ENCODE assay signal across 28 mouse cellular contexts in the genomic region with DNA sequence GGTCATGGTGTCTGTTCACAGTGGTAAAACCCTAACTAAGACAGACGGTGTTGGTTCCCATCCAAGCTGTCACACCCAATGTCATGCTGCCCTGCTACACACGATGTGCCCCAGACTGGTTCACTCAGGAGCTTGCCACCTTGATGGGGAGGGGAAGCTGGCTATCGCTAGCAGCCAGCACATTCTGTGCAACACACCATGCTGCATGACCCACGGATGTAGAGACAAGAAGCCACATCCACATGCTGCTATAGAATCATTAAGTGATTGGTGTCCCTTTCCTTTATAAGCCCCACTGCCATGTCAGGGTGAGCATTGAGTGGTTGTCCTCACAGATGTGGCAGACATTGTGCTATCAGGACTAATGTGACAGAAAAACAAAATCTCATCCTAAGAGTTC.
"Had no signal": no experiment of that assay in that cellular context is flagged by ENCODE, and none has a peak within 500 bp of the region (broad histone marks: within the 10 kb centered on the region; RNA-seq: fewer than 3 reads in every experiment).

No protein-coding gene starts in this region.

- ATAC-seq: forebrain, embryonic 13.5 days; forebrain, embryonic 14.5 days; forebrain, embryonic 15.5 days; forebrain, embryonic 16.5 days; forebrain, postnatal 0 days had no signal

- H3K27ac ChIP-seq: embryonic facial prominence, embryonic 10.5 days; embryonic facial prominence, embryonic 12.5 days; embryonic facial prominence, embryonic 13.5 days; embryonic facial prominence, embryonic 15.5 days; forebrain, embryonic 10.5 days; forebrain, embryonic 12.5 days; forebrain, embryonic 13.5 days; forebrain, embryonic 15.5 days; gastrocnemius, adult 2 months; heart, adult 2 months had no signal

- H3K4me1 ChIP-seq: embryonic facial prominence, embryonic 12.5 days; forebrain, embryonic 12.5 days; forebrain, embryonic 13.5 days; forebrain, embryonic 15.5 days had no signal

- H3K36me3 ChIP-seq: embryonic facial prominence, embryonic 10.5 days; embryonic facial prominence, embryonic 12.5 days; embryonic facial prominence, embryonic 13.5 days; embryonic facial prominence, embryonic 15.5 days; forebrain, embryonic 10.5 days; forebrain, embryonic 12.5 days; forebrain, embryonic 15.5 days had no signal

- H3K27me3 ChIP-seq: embryonic facial prominence, embryonic 12.5 days; embryonic facial prominence, embryonic 13.5 days; embryonic facial prominence, embryonic 15.5 days; forebrain, embryonic 12.5 days; forebrain, embryonic 13.5 days; forebrain, embryonic 15.5 days had no signal

- H3K9me3 ChIP-seq: embryonic facial prominence, embryonic 10.5 days; embryonic facial prominence, embryonic 12.5 days; embryonic facial prominence, embryonic 13.5 days; embryonic facial prominence, embryonic 15.5 days; forebrain, embryonic 10.5 days; forebrain, embryonic 12.5 days; forebrain, embryonic 13.5 days; forebrain, embryonic 15.5 days had no signal

- DNase-seq: cerebellum, adult 2 months; cerebellum, adult 8-10 months; cerebellum, adult 9-10 months; cerebellum, adult 9-11 months; cerebellum, postnatal 10 days; cerebellum, postnatal 14 days; cerebellum, postnatal 25 days; cerebellum, postnatal 36 days; embryo, embryonic 11 days; forebrain, postnatal 0 days; gastrocnemius, adult 2 months; gastrocnemius, postnatal 10 days; gastrocnemius, postnatal 14 days; gastrocnemius, postnatal 25 days; gastrocnemius, postnatal 36 days; heart, adult 18-20 months; heart, adult 2 months had no signal

- H3K4me2 ChIP-seq: embryonic facial prominence, embryonic 12.5 days; embryonic facial prominence, embryonic 13.5 days; embryonic facial prominence, embryonic 15.5 days; forebrain, embryonic 12.5 days; forebrain, embryonic 13.5 days; forebrain, embryonic 15.5 days had no signal

- H3K9ac ChIP-seq: embryonic facial prominence, embryonic 12.5 days; embryonic facial prominence, embryonic 13.5 days; embryonic facial prominence, embryonic 15.5 days; forebrain, embryonic 12.5 days; forebrain, embryonic 13.5 days; forebrain, embryonic 15.5 days; forebrain, postnatal 0 days had no signal

- H3K4me3 ChIP-seq: embryonic facial prominence, embryonic 10.5 days; embryonic facial prominence, embryonic 12.5 days; embryonic facial prominence, embryonic 13.5 days; embryonic facial prominence, embryonic 15.5 days; erythroblast, embryonic 14.5 days; forebrain, embryonic 10.5 days; forebrain, embryonic 12.5 days; forebrain, embryonic 13.5 days; forebrain, embryonic 15.5 days; gastrocnemius, adult 2 months; heart, adult 2 months had no signal
